Mouse (Mus musculus) limb, embryonic 12.5 days (tissue): ENCODE measurements around the gene Dph1. TPM values are rescaled to one million over a fixed set of nuclear protein-coding genes. Genes with fewer than 3 reads are reported as not detected.

Experiments
- ATAC-seq: fragments of 200-750 bp; cut with Nextera tagmentation; 2 replicates; pipeline ENCODE4 v1.8.0; 2017; ENCODE audit warnings: low read depth, moderate TSS enrichment; ENCODE audit not compliant: insufficient number of reproducible peaks, insufficient read depth, low FRiP score, low TSS enrichment
- H3K27ac ChIP-seq: fragments of 300-500 bp; sonication (generic); 2 replicates; pipeline ENCODE4 v1.5.1; 2016; ENCODE audit warnings: mild to moderate bottlenecking, moderate library complexity
- H3K27me3 ChIP-seq: fragments of 300-500 bp; sonication (generic); 2 replicates; pipeline ENCODE4 v1.6.1; 2016; ENCODE audit warnings: mild to moderate bottlenecking, moderate library complexity
- H3K36me3 ChIP-seq: fragments of 300-500 bp; sonication (generic); 2 replicates; pipeline ENCODE4 v1.6.1; 2016; ENCODE audit warnings: mild to moderate bottlenecking, moderate library complexity
- H3K4me1 ChIP-seq: fragments of 300-500 bp; sonication (generic); replicated peaks from 2 replicates; pipeline ENCODE4 v1.6.1; 2016
- H3K4me2 ChIP-seq: fragments of 300-500 bp; sonication (generic); 2 replicates; pipeline ENCODE4 v1.6.1; 2016; ENCODE audit warnings: mild to moderate bottlenecking, moderate library complexity
- H3K4me3 ChIP-seq: fragments of 300-500 bp; sonication (generic); replicated peaks from 2 replicates; pipeline ENCODE4 v1.5.1; 2016; ENCODE audit warnings: mild to moderate bottlenecking
- H3K9ac ChIP-seq: fragments of 300-500 bp; sonication (generic); replicated peaks from 2 replicates; pipeline ENCODE4 v1.6.1; 2016; ENCODE audit warnings: mild to moderate bottlenecking, moderate library complexity
- H3K9me3 ChIP-seq: fragments of 300-500 bp; sonication (generic); 2 replicates; pipeline ENCODE4 v1.6.1; 2016; ENCODE audit warnings: mild to moderate bottlenecking, moderate library complexity
- WGBS: fragments of 180-500 bp; shearing (Covaris S2); methylation state at CpG from one replicate; pipeline ENCODE4 v1.1.7; 2016; 5-methylcytosine and 5-hydroxymethylcytosine counted together
- polyA plus RNA-seq: library from polyadenylated mRNA; unstranded; fragments of >200 nt; fragmentation: Nextera tagmentation; extraction: Ambion mirVana; gene quantifications from 2 replicates; pipeline ENCODE4 v1.2.1, GENCODE M21; 2016

Gene Dph1
- polyA plus RNA-seq, 1 experiment from 2014 or later = 24.0 TPM

- no peak overlapping the region for H3K4me2 ChIP-seq
- H3K27ac ChIP-seq = no peak overlapping the region
- no peaks in the 10 kb centered on the region for H3K36me3 ChIP-seq
- no peaks in the 10 kb centered on the region for H3K9me3 ChIP-seq
- H3K4me3 ChIP-seq = no peak overlapping the region
- 64% methylated on average over 9 of the region's 9 CpGs for WGBS
- peaks cover 11% of the 10 kb centered on the region; the same call in 1 of the 2 replicates for H3K27me3 ChIP-seq
- H3K4me1 ChIP-seq = 0 out of 2 replicates have a peak, but pooled peaks cover 5% of the 10 kb centered on the region
- H3K9ac ChIP-seq = no peak overlapping the region
- no peak for ATAC-seq
These were observed 29.1 kb upstream of the Dph1 start for GRCm38 (mm10) chr11:75220115-75220514.

GRCm38 (mm10) chr11:75214081-75214950 lies 23.3 kb upstream of the Dph1 start:
- no peak for ATAC-seq
- 0 out of 2 replicates have a peak overlapping the region, but pooled peaks have one; percentile 29 for H3K27ac ChIP-seq
- H3K4me1 ChIP-seq = peaks cover 39% of the 10 kb centered on the region
- 15% methylated on average over 13 of the region's 13 CpGs for WGBS
- peak overlapping the region; percentile 63 for H3K9ac ChIP-seq
- H3K27me3 ChIP-seq = peaks cover 11% of the 10 kb centered on the region; the same call in 1 of the 2 replicates
- peak overlapping the region; percentile 67 for H3K4me2 ChIP-seq
- H3K36me3 ChIP-seq = no peaks in the 10 kb centered on the region
- no peaks in the 10 kb centered on the region for H3K9me3 ChIP-seq
- H3K4me3 ChIP-seq = peak overlapping the region; percentile 36

- H3K4me1 ChIP-seq = peaks cover 39% of the 10 kb centered on the region
- peaks cover 11% of the 10 kb centered on the region; the same call in 1 of the 2 replicates for H3K27me3 ChIP-seq
- peak overlapping the region; percentile 29; the same call in 1 of the 2 replicates for H3K27ac ChIP-seq
- ATAC-seq = 0 out of 2 replicates have a peak, but pooled peaks have one; percentile 34
- peak overlapping the region; percentile 63 for H3K9ac ChIP-seq
- no peaks in the 10 kb centered on the region for H3K9me3 ChIP-seq
- H3K4me2 ChIP-seq = peak overlapping the region; percentile 67
- WGBS = 3% methylated on average over 35 of the region's 35 CpGs
- H3K36me3 ChIP-seq = no peaks in the 10 kb centered on the region
- peak overlapping the region; percentile 36 for H3K4me3 ChIP-seq
These were observed 22.5 kb upstream of the Dph1 start for GRCm38 (mm10) chr11:75213372-75214080.

- H3K4me3 ChIP-seq = no peak overlapping the region
- no peak overlapping the region for H3K4me2 ChIP-seq
- 87% methylated on average over 2 of the region's 3 CpGs for WGBS
- no peaks in the 10 kb centered on the region for H3K36me3 ChIP-seq
- no peak for ATAC-seq
- H3K4me1 ChIP-seq = peaks cover 42% of the 10 kb centered on the region
- no peak overlapping the region for H3K27ac ChIP-seq
- H3K9me3 ChIP-seq = no peaks in the 10 kb centered on the region
- peaks cover 11% of the 10 kb centered on the region; the same call in 1 of the 2 replicates for H3K27me3 ChIP-seq
- no peak overlapping the region for H3K9ac ChIP-seq
These were observed 21.8 kb upstream of the Dph1 start for GRCm38 (mm10) chr11:75212876-75213275.

- Histone ChIP-seq H3K4me1 (peaks cover 42% of the 10 kb centered on the region), H3K9ac (no peak overlapping the region), H3K9me3 (no peaks in the 10 kb centered on the region), H3K4me2 (no peak overlapping the region), H3K27me3 (peaks cover 11% of the 10 kb centered on the region; the same call in 1 of the 2 replicates), H3K4me3 (no peak overlapping the region), H3K36me3 (no peaks in the 10 kb centered on the region), H3K27ac (0 out of 2 replicates have a peak overlapping the region, but pooled peaks have one; percentile 41)
- 0 out of 2 replicates have a peak, but pooled peaks have one; percentile 28 for ATAC-seq
- WGBS = 64% methylated on average over 8 of the region's 8 CpGs
These were observed 21.1 kb upstream of the Dph1 start for GRCm38 (mm10) chr11:75212031-75212667.

GRCm38 (mm10) chr11:75210755-75211154 lies 19.7 kb upstream of the Dph1 start:
- H3K27me3 ChIP-seq = peaks cover 5% of the 10 kb centered on the region; the same call in 1 of the 2 replicates
- H3K4me3 ChIP-seq = no peak overlapping the region
- H3K9me3 ChIP-seq = no peaks in the 10 kb centered on the region
- H3K9ac ChIP-seq = no peak overlapping the region
- no peak overlapping the region for H3K4me2 ChIP-seq
- no peaks in the 10 kb centered on the region for H3K36me3 ChIP-seq
- 36% methylated on average over 6 of the region's 6 CpGs for WGBS
- H3K4me1 ChIP-seq = peaks cover 42% of the 10 kb centered on the region
- no peak overlapping the region for H3K27ac ChIP-seq
- ATAC-seq = no peak

GRCm38 (mm10) chr11:75210093-75210492 lies 19.1 kb upstream of the Dph1 start:
- H3K4me3 ChIP-seq = no peak overlapping the region
- no peak overlapping the region for H3K9ac ChIP-seq
- ATAC-seq = no peak
- H3K4me2 ChIP-seq = no peak overlapping the region
- peaks cover 42% of the 10 kb centered on the region for H3K4me1 ChIP-seq
- H3K27ac ChIP-seq = no peak overlapping the region
- H3K27me3 ChIP-seq = no peaks in the 10 kb centered on the region
- 72% methylated on average over 4 of the region's 4 CpGs for whole genome bisulfite sequencing
- H3K36me3 ChIP-seq = no peaks in the 10 kb centered on the region
- H3K9me3 ChIP-seq = no peaks in the 10 kb centered on the region

GRCm38 (mm10) chr11:75209363-75209762 lies 18.3 kb upstream of the Dph1 start:
- H3K27me3 ChIP-seq = 0 out of 2 replicates have a peak, but pooled peaks cover 2% of the 10 kb centered on the region
- no peak overlapping the region for H3K27ac ChIP-seq
- no peaks in the 10 kb centered on the region for H3K9me3 ChIP-seq
- ATAC-seq = no peak
- H3K36me3 ChIP-seq = no peaks in the 10 kb centered on the region
- 60% methylated on average over 4 of the region's 4 CpGs for WGBS
- peaks cover 46% of the 10 kb centered on the region for H3K4me1 ChIP-seq
- no peak overlapping the region for H3K9ac ChIP-seq
- H3K4me2 ChIP-seq = no peak overlapping the region
- H3K4me3 ChIP-seq = no peak overlapping the region

- Histone ChIP-seq H3K27me3 (0 out of 2 replicates have a peak, but pooled peaks cover 5% of the 10 kb centered on the region), H3K4me2 (no peak overlapping the region), H3K9me3 (no peaks in the 10 kb centered on the region), H3K9ac (no peak overlapping the region), H3K36me3 (no peaks in the 10 kb centered on the region), H3K4me3 (no peak overlapping the region), H3K4me1 (peaks cover 30% of the 10 kb centered on the region), H3K27ac (no peak overlapping the region)
- WGBS = 69% methylated on average over 4 of the region's 4 CpGs
- no peak for ATAC-seq
These were observed 15.3 kb upstream of the Dph1 start for GRCm38 (mm10) chr11:75206347-75206746.

- ATAC-seq = no peak
- Histone ChIP-seq H3K36me3 (no peaks in the 10 kb centered on the region), H3K9ac (no peak overlapping the region), H3K27ac (no peak overlapping the region), H3K9me3 (no peaks in the 10 kb centered on the region), H3K4me3 (no peak overlapping the region), H3K4me1 (peaks cover 29% of the 10 kb centered on the region; the same call in 1 of the 2 replicates), H3K4me2 (no peak overlapping the region), H3K27me3 (peaks cover 21% of the 10 kb centered on the region; the same call in 1 of the 2 replicates)
- 38% methylated on average over 9 of the region's 9 CpGs for WGBS
These were observed 13.4 kb upstream of the Dph1 start for GRCm38 (mm10) chr11:75204472-75204871.
